Mouse (Mus musculus) thymus, adult 2 months (tissue): ENCODE measurements around the gene Surf4.

Experiments
- CTCF ChIP-seq: fragments of 200-500 bp; IDR thresholded peaks from 2 replicates; pipeline ENCODE4 v1.5.1; 2012; ENCODE audit warnings: mild to moderate bottlenecking, control low read depth, low read length, moderate library complexity, borderline replicate concordance; ENCODE audit not compliant: control insufficient read depth, poor library complexity, insufficient read depth; ENCODE audit errors: extremely low read depth
- POLR2A ChIP-seq: fragments of 200-500 bp; IDR thresholded peaks from 2 replicates; pipeline ENCODE4 v1.6.1; 2012; ENCODE audit warnings: mild to moderate bottlenecking, low read length, control low read depth, moderate library complexity; ENCODE audit not compliant: control insufficient read depth, poor library complexity, insufficient read depth; ENCODE audit errors: extremely low read depth

DNA sequence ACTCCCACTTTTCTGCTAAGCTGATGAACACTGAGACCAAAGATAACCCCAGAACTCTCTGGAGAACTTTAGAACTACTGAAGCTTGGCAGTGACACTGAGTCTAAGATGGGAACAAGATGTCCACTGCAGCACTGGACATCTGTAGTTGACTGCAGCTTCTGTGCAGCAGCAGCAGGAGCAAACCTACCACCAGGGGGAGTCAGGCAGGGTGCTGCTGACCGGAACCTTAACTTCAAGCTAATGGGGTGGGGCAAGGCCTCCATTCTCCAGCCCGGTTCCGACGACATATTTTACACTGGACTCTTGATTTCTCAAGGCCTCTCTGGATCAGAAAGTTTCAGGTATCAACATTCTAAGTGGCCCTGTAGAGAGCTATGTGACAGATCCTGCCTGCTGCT lies 26.6 kb downstream of the Surf4 start:
- TF ChIP-seq CTCF (peak; percentile 79; the same call in 1 of the 2 replicates), POLR2A (no peak)
